Mouse (Mus musculus): ENCODE measurements around the gene Apol8. TPM values are rescaled to one million over a fixed set of nuclear protein-coding genes. Genes with fewer than 3 reads are reported as not detected.

Gene Apol8
- total RNA-seq, 2 experiments from 2014 or later = 1.7 to 4.8 TPM

GRCm38 (mm10) chr15:77788356-77788755 lies 31.6 kb upstream of the Apol8 start:
- DNase-seq (ENCODE audit: low spot score in 2 of 2) = no peak

GRCm38 (mm10) chr15:77785807-77786206 lies 29.0 kb upstream of the Apol8 start:
- DNase-seq (ENCODE audit: low spot score in 2 of 2) = no peak

GRCm38 (mm10) chr15:77784039-77784824 lies 27.4 kb upstream of the Apol8 start:
- DNase-seq (ENCODE audit: low spot score in 2 of 2) = no peak

- DNase-seq (ENCODE audit: low spot score in 2 of 2) = no peak
Observed at GRCm38 (mm10) chr15:77782449-77783014, 25.7 kb upstream of the Apol8 start.

GRCm38 (mm10) chr15:77775186-77775963 lies 18.6 kb upstream of the Apol8 start:
- DNase-seq (ENCODE audit: low spot score in 2 of 2) = peak; percentile 68 to 71

- no peak for DNase-seq (ENCODE audit: low spot score in 2 of 2)
Observed at GRCm38 (mm10) chr15:77774303-77774702, 17.5 kb upstream of the Apol8 start.

GRCm38 (mm10) chr15:77773099-77773915 lies 16.5 kb upstream of the Apol8 start:
- DNase-seq (ENCODE audit: low spot score in 2 of 2) = no peak

- no peak for DNase-seq (ENCODE audit: low spot score in 2 of 2)
Observed at GRCm38 (mm10) chr15:77770942-77771341, 14.1 kb upstream of the Apol8 start.

- DNase-seq (ENCODE audit: low spot score in 2 of 2) = no peak
Observed at GRCm38 (mm10) chr15:77770341-77770740, 13.5 kb upstream of the Apol8 start.

GRCm38 (mm10) chr15:77766981-77767380 lies 10.2 kb upstream of the Apol8 start:
- no peak for DNase-seq (ENCODE audit: low spot score in 2 of 2)

GRCm38 (mm10) chr15:77765484-77766093 lies 8.8 kb upstream of the Apol8 start:
- no peak for DNase-seq (ENCODE audit: low spot score in 2 of 2)

- DNase-seq (ENCODE audit: low spot score in 2 of 2) = no peak
Observed at GRCm38 (mm10) chr15:77764391-77765006, 7.7 kb upstream of the Apol8 start.

- DNase-seq (ENCODE audit: low spot score in 2 of 2) = no peak
Observed at GRCm38 (mm10) chr15:77763702-77764101, 6.9 kb upstream of the Apol8 start.

GRCm38 (mm10) chr15:77763050-77763449 lies 6.2 kb upstream of the Apol8 start:
- no peak for DNase-seq (ENCODE audit: low spot score in 2 of 2)

GRCm38 (mm10) chr15:77761561-77762380 lies 5.0 kb upstream of the Apol8 start:
- DNase-seq (ENCODE audit: low spot score in 2 of 2) = no peak

GRCm38 (mm10) chr15:77761083-77761482 lies 4.3 kb upstream of the Apol8 start:
- no peak for DNase-seq (ENCODE audit: low spot score in 2 of 2)

GRCm38 (mm10) chr15:77760037-77760436 lies 3.2 kb upstream of the Apol8 start:
- no peak for DNase-seq (ENCODE audit: low spot score in 2 of 2)

GRCm38 (mm10) chr15:77757586-77758226 lies 903 bp upstream of the Apol8 start:
- no peak for DNase-seq (ENCODE audit: low spot score in 2 of 2)

- no peak for DNase-seq (ENCODE audit: low spot score in 2 of 2)
Observed at GRCm38 (mm10) chr15:77756081-77756480, 722 bp downstream of the Apol8 start.

Measured in adrenal gland, postnatal 4 days (tissue).